Mouse (Mus musculus): ENCODE results near the gene Olr1. TPM values are rescaled to one million over a fixed set of nuclear protein-coding genes. Genes with fewer than 3 reads are reported as not detected.
A peak's percentile ranks its signal among the peaks of the same experiment; 100 is the strongest.

The Olr1 gene
- polyA plus RNA-seq, 1 experiment from 2014 or later: not detected

DNA sequence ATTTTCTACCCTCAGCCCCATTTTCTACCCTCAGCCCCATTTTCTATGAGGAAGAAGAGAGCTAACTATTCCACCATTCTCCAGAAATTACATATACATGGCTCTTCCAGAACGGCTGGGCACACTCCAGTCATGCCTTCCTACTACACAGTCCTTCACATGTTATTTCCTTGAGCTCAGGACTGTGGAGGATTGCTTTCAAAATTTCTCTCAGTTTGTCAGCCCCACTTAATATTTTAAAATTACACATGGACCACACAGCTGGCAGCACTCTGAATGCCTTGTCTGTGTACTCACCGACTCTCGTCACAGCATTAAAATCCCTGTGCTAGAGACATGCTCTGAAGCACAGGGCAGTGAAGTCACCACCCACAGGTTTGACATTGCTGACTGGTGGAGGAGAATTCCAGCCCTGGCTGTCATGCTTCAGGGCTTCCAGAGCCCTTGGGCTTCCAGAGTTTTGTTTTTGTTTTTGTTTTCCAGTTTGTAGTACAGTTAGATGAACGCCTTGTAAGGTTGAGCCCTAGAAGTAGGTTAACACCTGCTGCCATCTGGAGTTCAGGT is 27.7 kb upstream of the Olr1 start:
- no peak for ATAC-seq (replicated peaks; ENCODE audit: low FRiP score, low TSS enrichment, low read depth)
- Histone ChIP-seq H3K4me2 (ENCODE audit: low read length) (peak overlapping the region; percentile 83), H3K27ac (ENCODE audit: low read depth) (no peak overlapping the region), H3K4me3 (ENCODE audit: low read depth, low read length) (peak overlapping the region; percentile 90), H3K9ac (ENCODE audit: low read length) (no peak overlapping the region), H3K4me1 (replicated peaks; ENCODE audit: control insufficient read depth, insufficient read depth, low read length) (peaks cover 20% of the 10 kb centered on the region), H3K36me3 (ENCODE audit: control insufficient read depth, insufficient read depth, low read length) (peaks cover 25% of the 10 kb centered on the region), H3K27me3 (replicated peaks; ENCODE audit: control insufficient read depth, insufficient read depth, low read length) (no peaks in the 10 kb centered on the region), H3K9me3 (ENCODE audit: control insufficient read depth, low read length) (no peaks in the 10 kb centered on the region)
- 58% methylated on average over 4 of the region's 4 CpGs for WGBS
- no peak for DNase-seq (ENCODE audit: low spot score)

DNA sequence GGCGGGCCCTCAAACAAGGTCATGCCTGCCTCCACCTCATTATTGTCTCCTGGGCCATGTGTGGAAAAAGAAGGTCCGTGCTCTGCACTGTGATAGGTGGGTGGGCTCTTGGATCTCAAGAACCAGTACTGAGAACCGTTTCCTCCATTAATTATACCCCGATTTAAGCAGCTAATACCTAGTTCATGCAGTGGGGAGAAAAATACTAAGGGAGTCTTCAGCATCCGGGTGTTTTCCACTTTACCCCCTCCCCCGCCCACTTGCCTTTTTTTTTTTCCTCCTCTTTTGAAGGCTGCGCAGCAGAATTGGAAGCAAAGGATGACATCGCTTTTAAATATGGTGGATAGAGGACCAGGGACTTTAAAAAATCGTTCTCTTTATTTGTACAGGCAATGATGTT is 27.1 kb upstream of the Olr1 start:
- 13% methylated on average over 9 of the region's 9 CpGs for WGBS
- Histone ChIP-seq H3K9me3 (ENCODE audit: control insufficient read depth, low read length) (no peaks in the 10 kb centered on the region), H3K27me3 (replicated peaks; ENCODE audit: control insufficient read depth, insufficient read depth, low read length) (no peaks in the 10 kb centered on the region), H3K27ac (ENCODE audit: low read depth) (no peak overlapping the region), H3K4me2 (ENCODE audit: low read length) (peak overlapping the region; percentile 83), H3K4me1 (replicated peaks; ENCODE audit: control insufficient read depth, insufficient read depth, low read length) (peaks cover 20% of the 10 kb centered on the region), H3K4me3 (ENCODE audit: low read depth, low read length) (peak overlapping the region; percentile 90), H3K36me3 (ENCODE audit: control insufficient read depth, insufficient read depth, low read length) (peaks cover 19% of the 10 kb centered on the region), H3K9ac (ENCODE audit: low read length) (peak overlapping the region; percentile 74)
- DNase-seq (ENCODE audit: low spot score) (no peak), ATAC-seq (replicated peaks; ENCODE audit: low FRiP score, low TSS enrichment, low read depth) (peak; percentile 44)

DNA sequence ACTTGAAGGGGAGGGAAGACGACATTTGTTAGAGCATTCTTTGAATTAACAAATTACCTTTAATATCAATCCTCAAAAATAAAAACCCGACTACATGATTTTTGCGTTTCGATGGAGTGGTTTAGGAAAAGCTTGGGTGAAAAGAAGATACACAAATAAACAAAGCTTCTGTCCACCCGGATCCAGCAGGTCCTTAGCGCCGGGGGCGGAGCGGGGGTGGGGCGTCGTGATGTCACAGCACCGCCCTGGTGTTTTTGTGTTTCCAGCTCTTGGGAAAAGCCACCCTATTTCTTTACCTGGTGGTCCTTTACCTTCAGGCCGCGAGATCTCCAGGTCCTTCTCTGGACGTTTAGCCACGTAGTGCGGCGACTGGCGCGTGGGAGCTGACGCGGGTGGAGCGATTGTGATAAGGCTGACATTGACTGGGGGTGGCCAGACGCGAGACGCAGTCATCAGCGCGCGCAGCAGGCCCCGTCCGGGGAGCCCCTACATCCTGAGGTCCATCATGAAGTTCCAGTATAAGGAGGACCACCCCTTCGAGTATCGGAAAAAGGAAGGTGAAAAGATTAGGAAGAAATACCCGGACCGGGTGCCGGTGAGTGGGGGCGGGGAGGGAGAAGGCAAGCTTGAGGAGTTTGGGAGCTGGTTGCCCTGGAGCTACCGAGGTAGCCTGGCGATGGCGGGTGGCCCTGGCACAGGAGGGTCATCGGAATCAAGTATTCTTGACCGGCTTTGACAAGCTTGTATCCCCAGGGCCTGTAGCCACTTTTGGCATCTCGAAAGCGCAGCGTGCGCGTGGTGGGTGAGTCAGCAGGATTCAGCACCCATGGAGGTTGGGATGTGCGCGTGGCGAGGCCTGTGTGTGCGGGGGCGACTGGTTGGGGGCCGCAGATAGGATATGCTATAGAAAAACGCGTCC is 26.2 kb upstream of the Olr1 start, which contains the start of gene Gabarapl1:
Gabarapl1 (plus strand) TSS at position 219 of the 919 bp plus-strand sequence.
- Histone ChIP-seq H3K4me2 (ENCODE audit: low read length) (peak within 1 kb of the TSS; percentile 83), H3K4me3 (ENCODE audit: low read depth, low read length) (peak within 1 kb of the TSS; percentile 90), H3K9ac (ENCODE audit: low read length) (peak within 1 kb of the TSS; percentile 74), H3K4me1 (replicated peaks; ENCODE audit: control insufficient read depth, insufficient read depth, low read length) (peaks cover 20% of the 10 kb centered on the region), H3K36me3 (ENCODE audit: control insufficient read depth, insufficient read depth, low read length) (peaks cover 10% of the 10 kb centered on the region), H3K9me3 (ENCODE audit: control insufficient read depth, low read length) (no peaks in the 10 kb centered on the region), H3K27ac (ENCODE audit: low read depth) (peak within 1 kb of the TSS; percentile 71; the same call in 1 of the 2 replicates), H3K27me3 (replicated peaks; ENCODE audit: control insufficient read depth, insufficient read depth, low read length) (no peaks in the 10 kb centered on the region)
- ATAC-seq (replicated peaks; ENCODE audit: low FRiP score, low TSS enrichment, low read depth): peak; percentile 82
- peak; percentile 92 for DNase-seq (ENCODE audit: low spot score)
- WGBS: under 1% methylated on average over 55 of the region's 55 CpGs

DNA sequence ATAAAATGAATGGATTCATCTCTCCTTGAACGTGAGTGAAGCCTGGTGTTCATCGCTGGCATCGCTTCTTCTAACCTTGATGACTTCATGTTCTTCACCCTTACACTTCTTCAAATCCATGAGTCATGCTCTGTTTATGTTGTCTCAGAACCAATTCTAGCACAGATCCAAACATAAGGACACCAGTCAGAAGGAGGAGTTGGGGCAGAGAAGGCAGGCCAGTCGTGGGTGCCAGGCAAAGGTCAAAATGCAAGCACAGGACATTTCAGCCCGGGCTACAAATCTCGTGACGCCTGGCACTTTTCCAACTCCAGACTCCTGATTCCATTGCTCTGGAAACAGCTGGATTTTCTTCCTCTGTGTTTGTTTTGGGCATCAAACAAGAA is 25.6 kb upstream of the Olr1 start:
- Histone ChIP-seq H3K4me3 (ENCODE audit: low read depth, low read length) (peak overlapping the region; percentile 90), H3K27me3 (replicated peaks; ENCODE audit: control insufficient read depth, insufficient read depth, low read length) (no peaks in the 10 kb centered on the region), H3K4me2 (ENCODE audit: low read length) (peak overlapping the region; percentile 83), H3K27ac (ENCODE audit: low read depth) (peak overlapping the region; percentile 71; the same call in 1 of the 2 replicates), H3K9me3 (ENCODE audit: control insufficient read depth, low read length) (no peaks in the 10 kb centered on the region), H3K9ac (ENCODE audit: low read length) (peak overlapping the region; percentile 74), H3K36me3 (ENCODE audit: control insufficient read depth, insufficient read depth, low read length) (peaks cover 4% of the 10 kb centered on the region; the same call in 1 of the 2 replicates), H3K4me1 (replicated peaks; ENCODE audit: control insufficient read depth, insufficient read depth, low read length) (peaks cover 20% of the 10 kb centered on the region)
- 29% methylated on average over 7 of the region's 7 CpGs for WGBS
- DNase-seq (ENCODE audit: low spot score) (peak; percentile 81), ATAC-seq (replicated peaks; ENCODE audit: low FRiP score, low TSS enrichment, low read depth) (peak; percentile 44)

DNA sequence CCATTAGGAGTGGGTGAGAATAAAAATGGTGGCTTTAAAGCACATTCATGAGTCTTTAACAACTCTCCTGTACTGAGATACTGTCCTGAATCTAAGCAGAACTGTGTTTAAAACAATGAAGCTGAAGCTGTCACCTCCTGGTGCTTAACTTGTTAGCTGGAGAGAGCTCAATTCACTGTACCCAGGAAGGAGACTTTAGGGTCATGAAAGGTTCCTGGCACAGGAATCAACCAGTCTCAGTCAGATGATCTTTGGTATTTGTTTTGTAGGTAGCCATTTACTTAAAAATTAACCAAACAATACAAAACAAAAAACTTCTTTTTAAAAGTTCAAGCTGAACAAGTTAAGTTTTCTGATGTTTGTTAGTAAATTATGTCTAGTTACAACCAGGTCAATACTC is 23.3 kb upstream of the Olr1 start:
- Histone ChIP-seq H3K4me2 (ENCODE audit: low read length) (no peak overlapping the region), H3K27me3 (replicated peaks; ENCODE audit: control insufficient read depth, insufficient read depth, low read length) (no peaks in the 10 kb centered on the region), H3K4me1 (replicated peaks; ENCODE audit: control insufficient read depth, insufficient read depth, low read length) (peaks cover 19% of the 10 kb centered on the region), H3K4me3 (ENCODE audit: low read depth, low read length) (no peak overlapping the region), H3K27ac (ENCODE audit: low read depth) (no peak overlapping the region), H3K36me3 (ENCODE audit: control insufficient read depth, insufficient read depth, low read length) (no peaks in the 10 kb centered on the region), H3K9me3 (ENCODE audit: control insufficient read depth, low read length) (no peaks in the 10 kb centered on the region), H3K9ac (ENCODE audit: low read length) (no peak overlapping the region)
- DNase-seq (ENCODE audit: low spot score): no peak
- ATAC-seq (replicated peaks; ENCODE audit: low FRiP score, low TSS enrichment, low read depth): no peak

DNA sequence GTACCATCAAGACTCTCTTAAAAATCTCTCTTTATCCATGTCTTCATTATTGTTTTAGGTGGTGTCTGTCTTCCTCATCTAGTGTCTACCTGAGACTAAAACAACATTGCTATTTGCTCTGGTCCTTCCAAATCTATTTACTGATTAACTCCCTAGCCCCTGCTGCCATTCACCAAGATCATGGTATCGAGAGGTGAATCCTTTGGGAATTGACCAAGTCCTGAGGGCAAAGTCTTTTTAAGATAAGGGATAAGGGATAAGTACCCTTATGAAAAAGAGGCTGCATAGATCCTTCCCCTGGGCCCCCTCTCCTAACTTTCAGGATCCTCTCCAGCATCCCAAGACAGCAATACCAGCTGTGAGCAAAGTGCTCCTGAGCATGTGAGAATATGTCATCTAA is 22.6 kb upstream of the Olr1 start:
- Histone ChIP-seq H3K9me3 (ENCODE audit: control insufficient read depth, low read length) (no peaks in the 10 kb centered on the region), H3K4me2 (ENCODE audit: low read length) (no peak overlapping the region), H3K4me1 (replicated peaks; ENCODE audit: control insufficient read depth, insufficient read depth, low read length) (peaks cover 13% of the 10 kb centered on the region), H3K27ac (ENCODE audit: low read depth) (no peak overlapping the region), H3K27me3 (replicated peaks; ENCODE audit: control insufficient read depth, insufficient read depth, low read length) (no peaks in the 10 kb centered on the region), H3K4me3 (ENCODE audit: low read depth, low read length) (no peak overlapping the region), H3K9ac (ENCODE audit: low read length) (no peak overlapping the region), H3K36me3 (ENCODE audit: control insufficient read depth, insufficient read depth, low read length) (no peaks in the 10 kb centered on the region)
- DNase-seq (ENCODE audit: low spot score) (no peak), ATAC-seq (replicated peaks; ENCODE audit: low FRiP score, low TSS enrichment, low read depth) (no peak)
- WGBS: 69% methylated on average over 1 of the region's 1 CpGs

DNA sequence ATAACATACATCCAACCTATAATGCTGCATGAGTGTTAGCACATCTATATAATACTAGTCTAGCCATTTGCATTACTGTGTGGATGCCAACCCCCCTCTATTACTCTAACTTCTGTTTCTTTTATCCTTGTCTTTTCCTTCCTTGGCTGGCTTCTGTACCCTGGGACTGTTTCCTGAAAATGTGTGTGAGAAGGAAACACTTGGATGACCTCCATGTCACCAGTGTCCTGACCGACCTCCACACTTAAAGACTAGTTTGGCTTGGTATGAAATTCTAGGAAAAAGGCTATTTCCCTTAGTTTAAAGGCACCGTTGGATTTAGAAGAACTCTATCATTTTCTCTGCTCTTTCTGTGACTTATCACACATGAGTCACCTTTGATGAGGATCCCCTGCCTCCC is 20.5 kb upstream of the Olr1 start:
- no peak overlapping the region for H3K27ac ChIP-seq (ENCODE audit: low read depth)
- H3K9ac ChIP-seq (ENCODE audit: low read length): no peak overlapping the region
- H3K36me3 ChIP-seq (ENCODE audit: control insufficient read depth, insufficient read depth, low read length): no peaks in the 10 kb centered on the region
- DNase-seq (ENCODE audit: low spot score): no peak
- no peak for ATAC-seq (replicated peaks; ENCODE audit: low FRiP score, low TSS enrichment, low read depth)
- H3K27me3 ChIP-seq (replicated peaks; ENCODE audit: control insufficient read depth, insufficient read depth, low read length): no peaks in the 10 kb centered on the region
- no peak overlapping the region for H3K4me2 ChIP-seq (ENCODE audit: low read length)
- no peaks in the 10 kb centered on the region for H3K9me3 ChIP-seq (ENCODE audit: control insufficient read depth, low read length)
- no peak overlapping the region for H3K4me3 ChIP-seq (ENCODE audit: low read depth, low read length)
- H3K4me1 ChIP-seq (replicated peaks; ENCODE audit: control insufficient read depth, insufficient read depth, low read length): peaks cover 1% of the 10 kb centered on the region; the same call in 1 of the 2 replicates
- 93% methylated on average over 2 of the region's 2 CpGs for WGBS

DNA sequence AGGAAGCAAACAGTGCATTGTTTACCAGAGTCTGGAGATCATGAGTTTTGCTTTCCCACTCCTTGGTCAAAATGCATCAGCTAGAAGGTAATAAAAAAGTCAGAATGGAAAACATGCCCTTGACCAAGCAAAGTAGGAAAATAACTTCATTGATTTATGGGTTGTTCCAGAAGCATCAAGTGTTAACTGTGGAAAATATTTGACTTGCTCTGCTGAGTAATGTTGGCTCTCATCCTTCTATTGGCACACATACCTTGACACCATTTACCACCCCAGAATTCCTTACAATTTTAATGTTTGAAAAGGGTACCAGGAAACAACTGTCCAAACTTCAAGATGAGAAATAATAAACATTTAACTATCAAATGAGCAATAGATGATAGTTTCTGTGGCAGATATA is 19.1 kb upstream of the Olr1 start:
- Histone ChIP-seq H3K4me3 (ENCODE audit: low read depth, low read length) (no peak overlapping the region), H3K27me3 (replicated peaks; ENCODE audit: control insufficient read depth, insufficient read depth, low read length) (no peaks in the 10 kb centered on the region), H3K9ac (ENCODE audit: low read length) (no peak overlapping the region), H3K4me1 (replicated peaks; ENCODE audit: control insufficient read depth, insufficient read depth, low read length) (no peaks in the 10 kb centered on the region), H3K27ac (ENCODE audit: low read depth) (no peak overlapping the region), H3K36me3 (ENCODE audit: control insufficient read depth, insufficient read depth, low read length) (no peaks in the 10 kb centered on the region), H3K4me2 (ENCODE audit: low read length) (no peak overlapping the region), H3K9me3 (ENCODE audit: control insufficient read depth, low read length) (no peaks in the 10 kb centered on the region)
- DNase-seq (ENCODE audit: low spot score) (no peak), ATAC-seq (replicated peaks; ENCODE audit: low FRiP score, low TSS enrichment, low read depth) (no peak)

All from intestine, embryonic 14.5 days (tissue).